11 mouse cellular contexts compared by ENCODE assay signal in genomic region chr6:90808544-90808943, GRCm38 (mm10).
DNase-seq lines count a peak whose midpoint lies in the region; ATAC-seq lines count a peak whose summit lies in the region.
"Had no signal": no experiment of that assay in that cellular context is flagged by ENCODE, and none has a peak within 500 bp of the region (broad histone marks: within the 10 kb centered on the region; RNA-seq: fewer than 3 reads in every experiment).

No protein-coding gene starts in this region.

- H3K27me3 ChIP-seq in heart, embryonic 15.5 days: no peaks in the 10 kb centered on the region
- H3K27me3 ChIP-seq in forebrain, embryonic 14.5 days (replicated peaks; ENCODE audit: control insufficient read depth, insufficient read depth, low read length): no peaks in the 10 kb centered on the region
- H3K27me3 ChIP-seq in midbrain, embryonic 12.5 days: peaks cover 22% of the 10 kb centered on the region
- H3K27me3 ChIP-seq: embryonic facial prominence, embryonic 15.5 days had no signal

- DNase-seq in heart, postnatal 25 days (ENCODE audit: low spot score): no peak
- DNase-seq in brain, adult 2 months (ENCODE audit: low read depth, low spot score): peak; percentile 72
- DNase-seq in forebrain, embryonic 14.5 days (ENCODE audit: low spot score): peak; percentile 61
- DNase-seq in right cerebral cortex, adult 18-20 months: no peak
- DNase-seq in c-Kit-positive CD71-positive TER-119-positive erythroid progenitor cells, embryonic 14.5 days (ENCODE audit: low spot score): no peak
- DNase-seq in urinary bladder, postnatal 14 days (ENCODE audit: low spot score): no peak

- no peak for ATAC-seq in heart, embryonic 15.5 days (replicated peaks; ENCODE audit: insufficient number of reproducible peaks, insufficient read depth, low FRiP score, low read depth)
- no peak for ATAC-seq in forebrain, embryonic 14.5 days
- no peak for ATAC-seq in midbrain, embryonic 12.5 days (ENCODE audit: low FRiP score, low read depth)

- H3K4me1 ChIP-seq in heart, embryonic 15.5 days (replicated peaks): peaks cover 57% of the 10 kb centered on the region
- peaks cover 30% of the 10 kb centered on the region for H3K4me1 ChIP-seq in forebrain, embryonic 14.5 days (ENCODE audit: control insufficient read depth, insufficient read depth, low read length)
- H3K4me1 ChIP-seq in midbrain, embryonic 12.5 days: peaks cover 44% of the 10 kb centered on the region

- WGBS in heart, embryonic 15.5 days: 16% methylated on average over 5 of the region's 5 CpGs
- 5% methylated on average over 5 of the region's 5 CpGs for WGBS in forebrain, embryonic 14.5 days
- WGBS in midbrain, embryonic 12.5 days: 8% methylated on average over 5 of the region's 5 CpGs

- peak overlapping the region; percentile 29 for H3K4me2 ChIP-seq in heart, embryonic 15.5 days
- peak overlapping the region; percentile 51 for H3K4me2 ChIP-seq in forebrain, embryonic 14.5 days (ENCODE audit: low read length)
- peak overlapping the region; percentile 58 for H3K4me2 ChIP-seq in midbrain, embryonic 12.5 days (replicated peaks)
- H3K4me2 ChIP-seq: embryonic facial prominence, embryonic 15.5 days had no signal

- no peaks in the 10 kb centered on the region for H3K36me3 ChIP-seq in heart, embryonic 15.5 days
- no peaks in the 10 kb centered on the region for H3K36me3 ChIP-seq in forebrain, embryonic 14.5 days (ENCODE audit: control insufficient read depth, insufficient read depth, low read length)
- no peaks in the 10 kb centered on the region for H3K36me3 ChIP-seq in midbrain, embryonic 12.5 days
- H3K36me3 ChIP-seq: embryonic facial prominence, embryonic 15.5 days had no signal

- H3K9me3 ChIP-seq in heart, embryonic 15.5 days (replicated peaks): no peaks in the 10 kb centered on the region
- no peaks in the 10 kb centered on the region for H3K9me3 ChIP-seq in forebrain, embryonic 14.5 days (replicated peaks; ENCODE audit: control insufficient read depth, low read length)
- H3K9me3 ChIP-seq in midbrain, embryonic 12.5 days: no peaks in the 10 kb centered on the region
- H3K9me3 ChIP-seq: embryonic facial prominence, embryonic 15.5 days; megakaryocyte, embryonic 14.5 days had no signal

- no peak overlapping the region for H3K4me3 ChIP-seq in heart, embryonic 15.5 days
- no peak overlapping the region for H3K4me3 ChIP-seq in forebrain, embryonic 14.5 days (ENCODE audit: low read depth, low read length)
- H3K4me3 ChIP-seq in midbrain, embryonic 12.5 days: no peak overlapping the region
- H3K4me3 ChIP-seq: embryonic facial prominence, embryonic 15.5 days; megakaryocyte, embryonic 14.5 days had no signal

- H3K9ac ChIP-seq in heart, embryonic 15.5 days: peak overlapping the region; percentile 15; the same call in 1 of the 2 replicates
- no peak overlapping the region for H3K9ac ChIP-seq in forebrain, embryonic 14.5 days (ENCODE audit: low read length)
- no peak overlapping the region; the same call in 1 of the 2 replicates for H3K9ac ChIP-seq in midbrain, embryonic 12.5 days (replicated peaks)
- H3K9ac ChIP-seq: embryonic facial prominence, embryonic 15.5 days had no signal

- intact Hi-C loops in heart, postnatal 25 days (cut with DNase I): no loop called here

- peak overlapping the region; percentile 90 for H3K27ac ChIP-seq in heart, embryonic 15.5 days
- no peak overlapping the region for H3K27ac ChIP-seq in forebrain, embryonic 14.5 days (ENCODE audit: low read depth, low read length)
- H3K27ac ChIP-seq in midbrain, embryonic 12.5 days (replicated peaks): no peak overlapping the region
- H3K27ac ChIP-seq: embryonic facial prominence, embryonic 15.5 days; kidney, postnatal 0 days had no signal

Comparison
In these comparisons a context has a peak if more than half of its experiments do, and no peak if none do; other contexts are left out.
1. DNase-seq: peak in brain, adult 2 months (single experiment) and forebrain, embryonic 14.5 days (single experiment); none in heart, postnatal 25 days (single experiment), right cerebral cortex, adult 18-20 months (single experiment), c-Kit-positive CD71-positive TER-119-positive erythroid progenitor cells, embryonic 14.5 days (single experiment) and urinary bladder, postnatal 14 days (single experiment).
2. Peak in every context shown above with its lines, with median percentiles within 50 percentile points of each other: H3K4me2 ChIP-seq.